Mouse (Mus musculus) embryonic fibroblast, embryonic 13.5 days (primary cell): Measurements from ENCODE around the gene Col4a3bp.

Experiments
- CTCF ChIP-seq: IDR thresholded peaks from 2 replicates; pipeline ENCODE4 v1.5.1; 2011; ENCODE audit warnings: mild to moderate bottlenecking, control low read depth, low read length, moderate library complexity, borderline replicate concordance; ENCODE audit not compliant: insufficient read depth
- POLR2A ChIP-seq: IDR thresholded peaks from 2 replicates; pipeline ENCODE4 v1.6.1; 2011; ENCODE audit warnings: low read depth, mild to moderate bottlenecking, control low read depth, low read length, moderate library complexity

GRCm38 (mm10) chr13:96528776-96529175, 13.6 kb upstream of the Col4a3bp start:
- TF ChIP-seq CTCF: no peak
- no peak for TF ChIP-seq POLR2A
